In the genomic region with DNA sequence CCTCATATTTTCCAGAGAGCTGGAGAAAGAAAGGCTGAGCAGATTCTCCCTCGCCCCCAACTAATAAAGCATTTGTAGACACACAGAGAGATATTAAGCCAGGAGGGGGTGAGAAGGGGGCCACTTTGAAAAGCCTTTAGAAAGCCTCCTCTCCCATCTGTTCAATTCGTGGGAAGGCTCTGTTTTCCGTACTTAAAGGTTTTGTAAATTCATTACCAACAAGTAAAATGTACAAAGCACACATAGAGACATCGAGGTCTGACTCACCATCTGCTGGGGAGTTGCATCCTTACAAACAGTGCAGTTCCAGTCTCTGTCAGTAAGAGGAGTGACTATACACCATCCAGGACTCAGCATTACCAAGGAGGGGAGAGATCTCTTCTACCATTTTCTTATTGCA, we compare ENCODE assay signal across 20 mouse cellular contexts.
DNase-seq lines count a peak whose midpoint lies in the region; ATAC-seq lines count a peak whose summit lies in the region.
"Had no signal": no experiment of that assay in that cellular context is flagged by ENCODE, and none has a peak within 500 bp of the region (broad histone marks: within the 10 kb centered on the region; RNA-seq: fewer than 3 reads in every experiment).

No protein-coding gene starts in this region.

- H3K4me2 ChIP-seq in midbrain, embryonic 15.5 days = no peak overlapping the region
- H3K4me2 ChIP-seq: heart, embryonic 12.5 days; hindbrain, embryonic 13.5 days; limb, embryonic 15.5 days; liver, embryonic 15.5 days; midbrain, embryonic 12.5 days; neural tube, embryonic 12.5 days had no signal

- no peaks in the 10 kb centered on the region for H3K9me3 ChIP-seq in midbrain, embryonic 15.5 days
- H3K9me3 ChIP-seq: heart, embryonic 12.5 days; hindbrain, embryonic 13.5 days; limb, embryonic 15.5 days; liver, embryonic 15.5 days; midbrain, embryonic 12.5 days; neural tube, embryonic 12.5 days had no signal

- no peaks in the 10 kb centered on the region for H3K4me1 ChIP-seq in midbrain, embryonic 15.5 days
- H3K4me1 ChIP-seq: heart, embryonic 12.5 days; hindbrain, embryonic 13.5 days; limb, embryonic 15.5 days; liver, embryonic 15.5 days; midbrain, embryonic 12.5 days; neural tube, embryonic 12.5 days had no signal

- no peak overlapping the region for H3K4me3 ChIP-seq in midbrain, embryonic 15.5 days
- H3K4me3 ChIP-seq: heart, embryonic 12.5 days; hindbrain, embryonic 13.5 days; limb, embryonic 15.5 days; liver, embryonic 15.5 days; midbrain, embryonic 12.5 days; neural tube, embryonic 12.5 days had no signal

- H3K27ac ChIP-seq in midbrain, embryonic 15.5 days = no peak overlapping the region
- H3K27ac ChIP-seq: hindbrain, embryonic 13.5 days; limb, embryonic 15.5 days; liver, embryonic 15.5 days; midbrain, embryonic 12.5 days; neural tube, embryonic 12.5 days had no signal

- no peak for DNase-seq in frontal cortex, postnatal 25 days (ENCODE audit: low spot score in 2 of 2)
- DNase-seq in right cerebral cortex, adult 2 months (ENCODE audit: low spot score in 2 of 2) = peak; percentile 17 to 35
- no peak for DNase-seq in right cerebral cortex, postnatal 4 days
- peak; percentile 18 for DNase-seq in layer of hippocampus, adult 9-10 months (ENCODE audit: low spot score)
- no peak for DNase-seq in kidney, postnatal 25 days
- DNase-seq: adrenal gland, adult 2 months; B cell, adult 2 months; cerebellum, adult 9-11 months; kidney, adult 8-10 months; kidney, postnatal 36 days; spleen, adult 18-20 months; thymus, adult 18-20 months had no signal

- WGBS in midbrain, embryonic 15.5 days = 78% methylated on average over 4 of the region's 4 CpGs

- H3K36me3 ChIP-seq in midbrain, embryonic 15.5 days (replicated peaks) = no peaks in the 10 kb centered on the region
- H3K36me3 ChIP-seq: heart, embryonic 12.5 days; hindbrain, embryonic 13.5 days; limb, embryonic 15.5 days; liver, embryonic 15.5 days; midbrain, embryonic 12.5 days; neural tube, embryonic 12.5 days had no signal

- no peaks in the 10 kb centered on the region for H3K27me3 ChIP-seq in midbrain, embryonic 15.5 days (replicated peaks)
- H3K27me3 ChIP-seq: heart, embryonic 12.5 days; hindbrain, embryonic 13.5 days; limb, embryonic 15.5 days; liver, embryonic 15.5 days; midbrain, embryonic 12.5 days; neural tube, embryonic 12.5 days had no signal

- peak; percentile 50; the same call in 1 of the 2 replicates for ATAC-seq in frontal cortex, adult (ENCODE audit: low TSS enrichment)
- no peak for ATAC-seq in midbrain, embryonic 15.5 days (replicated peaks)

- H3K9ac ChIP-seq in midbrain, embryonic 15.5 days = no peak overlapping the region
- H3K9ac ChIP-seq: heart, embryonic 12.5 days; hindbrain, embryonic 13.5 days; limb, embryonic 15.5 days; liver, embryonic 15.5 days; midbrain, embryonic 12.5 days; neural tube, embryonic 12.5 days had no signal

Comparison
In these comparisons a context has a peak if more than half of its experiments do, and no peak if none do; other contexts are left out.
1. DNase-seq: peak in right cerebral cortex, adult 2 months (2 of 2) and layer of hippocampus, adult 9-10 months (single experiment); none in frontal cortex, postnatal 25 days (0 of 2), right cerebral cortex, postnatal 4 days (single experiment) and kidney, postnatal 25 days (0 of 2).